Mouse (Mus musculus): ENCODE results near the gene Prune1. TPM values are rescaled to one million over a fixed set of nuclear protein-coding genes. Genes with fewer than 3 reads are reported as not detected.

Gene Prune1
- polyA plus RNA-seq, 1 experiment from 2014 or later: 55.6 TPM

- Histone ChIP-seq H3K4me2 (ENCODE audit: low read length) (no peak overlapping the region), H3K27me3 (replicated peaks; ENCODE audit: control insufficient read depth, insufficient read depth, low read length) (no peaks in the 10 kb centered on the region)
These were observed 35.7 kb upstream of the Prune1 start for GRCm38 (mm10) chr3:95317414-95318080.

GRCm38 (mm10) chr3:95315844-95316550 lies 34.1 kb upstream of the Prune1 start:
- H3K9ac ChIP-seq (replicated peaks; ENCODE audit: low read depth, low read length): peak overlapping the region; percentile 100
- H3K4me3 ChIP-seq (replicated peaks; ENCODE audit: low read length): peak overlapping the region; percentile 94
- H3K27ac ChIP-seq (ENCODE audit: low read length): peak overlapping the region; percentile 91
- ATAC-seq: peak; percentile 1; the same call in 1 of the 2 replicates
- 0 out of 2 replicates have a peak, but pooled peaks cover under 1% of the 10 kb centered on the region for H3K36me3 ChIP-seq (ENCODE audit: control insufficient read depth, insufficient read depth)
- WGBS: 13% methylated on average over 9 of the region's 9 CpGs
- no peaks in the 10 kb centered on the region for H3K27me3 ChIP-seq (replicated peaks; ENCODE audit: control insufficient read depth, insufficient read depth, low read length)
- H3K4me2 ChIP-seq (ENCODE audit: low read length): peak overlapping the region; percentile 81
- H3K4me1 ChIP-seq (replicated peaks; ENCODE audit: control insufficient read depth, insufficient read depth, low read length): peaks cover 34% of the 10 kb centered on the region
- H3K9me3 ChIP-seq (ENCODE audit: control insufficient read depth, low read length): no peaks in the 10 kb centered on the region

More at GRCm38 (mm10) chr3:95317414-95318080, 35.7 kb upstream of the Prune1 start:
- WGBS: 20% methylated on average over 12 of the region's 12 CpGs
- Histone ChIP-seq H3K27ac (ENCODE audit: low read length) (no peak overlapping the region), H3K9me3 (ENCODE audit: control insufficient read depth, low read length) (no peaks in the 10 kb centered on the region), H3K4me1 (replicated peaks; ENCODE audit: control insufficient read depth, insufficient read depth, low read length) (peaks cover 34% of the 10 kb centered on the region), H3K36me3 (ENCODE audit: control insufficient read depth, insufficient read depth) (peaks cover 10% of the 10 kb centered on the region), H3K9ac (replicated peaks; ENCODE audit: low read depth, low read length) (no peak overlapping the region), H3K4me3 (replicated peaks; ENCODE audit: low read length) (no peak overlapping the region)
- no peak for ATAC-seq

GRCm38 (mm10) chr3:95315094-95315843 lies 33.4 kb upstream of the Prune1 start:
- Histone ChIP-seq H3K36me3 (ENCODE audit: control insufficient read depth, insufficient read depth) (no peaks in the 10 kb centered on the region), H3K4me3 (replicated peaks; ENCODE audit: low read length) (peak overlapping the region; percentile 94), H3K9ac (replicated peaks; ENCODE audit: low read depth, low read length) (peak overlapping the region; percentile 100), H3K4me2 (ENCODE audit: low read length) (peak overlapping the region; percentile 81), H3K4me1 (replicated peaks; ENCODE audit: control insufficient read depth, insufficient read depth, low read length) (peaks cover 34% of the 10 kb centered on the region), H3K9me3 (ENCODE audit: control insufficient read depth, low read length) (no peaks in the 10 kb centered on the region), H3K27me3 (replicated peaks; ENCODE audit: control insufficient read depth, insufficient read depth, low read length) (no peaks in the 10 kb centered on the region), H3K27ac (ENCODE audit: low read length) (peak overlapping the region; percentile 91)
- ATAC-seq: peak; percentile 93
- under 1% methylated on average over 69 of the region's 71 CpGs for WGBS

GRCm38 (mm10) chr3:95314486-95315093 lies 32.7 kb upstream of the Prune1 start, which contains the start of gene Cers2:
Cers2 (plus strand) TSS chr3:95314791.
- WGBS: 2% methylated on average over 27 of the region's 27 CpGs
- peaks cover 34% of the 10 kb centered on the region for H3K4me1 ChIP-seq (replicated peaks; ENCODE audit: control insufficient read depth, insufficient read depth, low read length)
- H3K9ac ChIP-seq (replicated peaks; ENCODE audit: low read depth, low read length): peak within 1 kb of the TSS; percentile 100
- H3K27me3 ChIP-seq (replicated peaks; ENCODE audit: control insufficient read depth, insufficient read depth, low read length): no peaks in the 10 kb centered on the region
- peak within 1 kb of the TSS; percentile 94 for H3K4me3 ChIP-seq (replicated peaks; ENCODE audit: low read length)
- H3K4me2 ChIP-seq (ENCODE audit: low read length): peak within 1 kb of the TSS; percentile 81
- H3K27ac ChIP-seq (ENCODE audit: low read length): peak within 1 kb of the TSS; percentile 91
- ATAC-seq: peak; percentile 37
- no peaks in the 10 kb centered on the region for H3K9me3 ChIP-seq (ENCODE audit: control insufficient read depth, low read length)
- no peaks in the 10 kb centered on the region for H3K36me3 ChIP-seq (ENCODE audit: control insufficient read depth, insufficient read depth)

GRCm38 (mm10) chr3:95314075-95314474 lies 32.2 kb upstream of the Prune1 start:
- WGBS: 62% methylated on average over 6 of the region's 6 CpGs

GRCm38 (mm10) chr3:95313476-95313875 lies 31.6 kb upstream of the Prune1 start:
- H3K4me2 ChIP-seq (ENCODE audit: low read length): no peak overlapping the region
- H3K27ac ChIP-seq (ENCODE audit: low read length): no peak overlapping the region
- no peaks in the 10 kb centered on the region for H3K9me3 ChIP-seq (ENCODE audit: control insufficient read depth, low read length)
- H3K27me3 ChIP-seq (replicated peaks; ENCODE audit: control insufficient read depth, insufficient read depth, low read length): no peaks in the 10 kb centered on the region
- peaks cover 30% of the 10 kb centered on the region for H3K4me1 ChIP-seq (replicated peaks; ENCODE audit: control insufficient read depth, insufficient read depth, low read length)
- 44% methylated on average over 7 of the region's 7 CpGs for WGBS
- H3K4me3 ChIP-seq (replicated peaks; ENCODE audit: low read length): no peak overlapping the region
- ATAC-seq: no peak
- H3K36me3 ChIP-seq (ENCODE audit: control insufficient read depth, insufficient read depth): no peaks in the 10 kb centered on the region
- no peak overlapping the region for H3K9ac ChIP-seq (replicated peaks; ENCODE audit: low read depth, low read length)

More at GRCm38 (mm10) chr3:95314075-95314474, 32.2 kb upstream of the Prune1 start:
- ATAC-seq: no peak
- Histone ChIP-seq H3K27ac (ENCODE audit: low read length) (no peak overlapping the region), H3K36me3 (ENCODE audit: control insufficient read depth, insufficient read depth) (no peaks in the 10 kb centered on the region), H3K4me2 (ENCODE audit: low read length) (peak overlapping the region; percentile 81), H3K9ac (replicated peaks; ENCODE audit: low read depth, low read length) (no peak overlapping the region), H3K27me3 (replicated peaks; ENCODE audit: control insufficient read depth, insufficient read depth, low read length) (no peaks in the 10 kb centered on the region), H3K4me3 (replicated peaks; ENCODE audit: low read length) (peak overlapping the region; percentile 94), H3K9me3 (ENCODE audit: control insufficient read depth, low read length) (no peaks in the 10 kb centered on the region), H3K4me1 (replicated peaks; ENCODE audit: control insufficient read depth, insufficient read depth, low read length) (peaks cover 34% of the 10 kb centered on the region)

- Histone ChIP-seq H3K4me1 (replicated peaks; ENCODE audit: control insufficient read depth, insufficient read depth, low read length) (peaks cover 24% of the 10 kb centered on the region), H3K27me3 (replicated peaks; ENCODE audit: control insufficient read depth, insufficient read depth, low read length) (no peaks in the 10 kb centered on the region), H3K4me2 (ENCODE audit: low read length) (no peak overlapping the region), H3K9me3 (ENCODE audit: control insufficient read depth, low read length) (no peaks in the 10 kb centered on the region), H3K27ac (ENCODE audit: low read length) (no peak overlapping the region), H3K36me3 (ENCODE audit: control insufficient read depth, insufficient read depth) (no peaks in the 10 kb centered on the region), H3K9ac (replicated peaks; ENCODE audit: low read depth, low read length) (no peak overlapping the region), H3K4me3 (replicated peaks; ENCODE audit: low read length) (no peak overlapping the region)
- ATAC-seq: no peak
- 72% methylated on average over 6 of the region's 6 CpGs for WGBS
These were observed 30.7 kb upstream of the Prune1 start for GRCm38 (mm10) chr3:95312623-95313022.

DNA sequence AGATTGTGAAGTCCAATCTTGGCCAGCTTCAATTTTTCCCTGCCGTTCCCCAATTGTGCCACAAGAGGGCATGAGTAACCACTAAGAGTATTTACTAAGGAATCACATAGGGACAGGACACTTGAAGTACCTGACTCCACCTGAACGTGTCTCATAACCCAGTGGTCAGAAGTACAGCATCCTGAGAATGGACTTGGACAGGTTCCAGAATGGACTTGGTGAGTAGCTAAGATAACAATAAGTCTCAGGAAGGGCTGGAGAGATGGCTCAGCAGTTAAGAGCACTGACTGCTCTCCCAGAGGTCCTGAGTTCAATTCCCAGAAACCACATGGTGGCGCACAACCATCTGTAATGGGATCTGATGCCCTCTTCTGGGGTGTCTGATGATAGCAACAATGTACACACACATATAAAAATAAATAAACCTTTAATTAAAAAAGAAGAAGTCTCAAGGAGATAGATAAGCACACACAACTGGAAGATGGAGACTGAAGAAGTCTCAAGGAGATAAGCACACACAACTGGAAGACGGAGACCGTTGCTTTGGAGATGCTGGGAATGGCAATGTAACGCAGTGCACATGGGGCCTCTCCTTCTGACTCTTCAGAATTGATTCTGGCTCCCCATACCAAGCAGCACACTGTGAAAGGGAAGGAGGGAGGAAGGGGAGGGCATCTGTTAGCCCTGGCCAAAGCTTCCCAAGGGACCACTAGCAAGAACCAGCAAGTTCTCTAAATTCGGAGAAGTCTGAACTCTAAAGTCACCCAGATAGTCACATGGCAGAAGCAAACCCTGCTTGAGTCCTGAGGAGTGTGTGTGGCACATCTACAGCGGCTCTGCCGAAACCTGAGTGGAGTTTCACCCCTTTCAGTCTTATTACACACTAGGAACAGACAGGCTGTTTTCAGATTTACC lies 29.3 kb upstream of the Prune1 start:
- 70% methylated on average over 9 of the region's 9 CpGs for WGBS

More for the DNA sequence above, 29.3 kb upstream of the Prune1 start:
- no peak for ATAC-seq
- H3K36me3 ChIP-seq (ENCODE audit: control insufficient read depth, insufficient read depth): no peaks in the 10 kb centered on the region
- no peak overlapping the region for H3K27ac ChIP-seq (ENCODE audit: low read length)
- H3K9me3 ChIP-seq (ENCODE audit: control insufficient read depth, low read length): no peaks in the 10 kb centered on the region
- H3K4me2 ChIP-seq (ENCODE audit: low read length): no peak overlapping the region
- H3K27me3 ChIP-seq (replicated peaks; ENCODE audit: control insufficient read depth, insufficient read depth, low read length): no peaks in the 10 kb centered on the region
- H3K4me1 ChIP-seq (replicated peaks; ENCODE audit: control insufficient read depth, insufficient read depth, low read length): peaks cover 14% of the 10 kb centered on the region
- no peak overlapping the region for H3K4me3 ChIP-seq (replicated peaks; ENCODE audit: low read length)
- no peak overlapping the region for H3K9ac ChIP-seq (replicated peaks; ENCODE audit: low read depth, low read length)
